Mouse (Mus musculus) ES-Bruce4 (cell line): ENCODE data around the gene Dnttip2. TPM values are rescaled to one million over a fixed set of nuclear protein-coding genes. Genes with fewer than 3 reads are reported as not detected.

Experiments used
- H3K27ac ChIP-seq: 2 replicates; pipeline ENCODE4 v1.5.1; 2012; ENCODE audit warnings: low read length, inconsistent platforms; ENCODE audit not compliant: insufficient read depth
- H3K27me3 ChIP-seq: 2 replicates; pipeline ENCODE4 v1.6.1; 2012; ENCODE audit warnings: mild to moderate bottlenecking, low read length, inconsistent platforms; ENCODE audit not compliant: control insufficient read depth, poor library complexity, insufficient read depth, severe bottlenecking
- H3K36me3 ChIP-seq: 2 replicates; pipeline ENCODE4 v1.6.1; 2012; ENCODE audit warnings: inconsistent platforms, mild to moderate bottlenecking, low read length, moderate library complexity; ENCODE audit not compliant: control insufficient read depth, poor library complexity, insufficient read depth, severe bottlenecking
- H3K4me1 ChIP-seq: one replicate; pipeline ENCODE4 v1.8.1; 2011; ENCODE audit warnings: low read length; ENCODE audit not compliant: control insufficient read depth, insufficient read depth
- H3K4me3 ChIP-seq: 2 replicates; pipeline ENCODE4 v1.5.1; 2011; ENCODE audit warnings: low read depth, mild to moderate bottlenecking, low read length
- H3K9ac ChIP-seq: 2 replicates; pipeline ENCODE4 v1.6.1; 2012; ENCODE audit warnings: low read depth, mild to moderate bottlenecking, inconsistent platforms; ENCODE audit not compliant: poor library complexity, severe bottlenecking
- H3K9me3 ChIP-seq: replicated peaks from 2 replicates; pipeline ENCODE4 v1.6.1; 2012; ENCODE audit warnings: mild to moderate bottlenecking, low read length, inconsistent platforms; ENCODE audit not compliant: control insufficient read depth, poor library complexity, insufficient read depth, severe bottlenecking
- CTCF ChIP-seq: IDR thresholded peaks from one replicate; pipeline ENCODE4 v1.8.1; 2011; ENCODE audit warnings: low read depth, low read length
- EP300 ChIP-seq: IDR thresholded peaks from 2 replicates; pipeline ENCODE4 v1.6.1; 2011; ENCODE audit warnings: low read depth, low read length; ENCODE audit not compliant: insufficient read depth
- POLR2A ChIP-seq: IDR thresholded peaks from one replicate; pipeline ENCODE4 v1.8.1; 2011; ENCODE audit warnings: low read length; ENCODE audit not compliant: insufficient read depth
- polyA plus RNA-seq: library from polyadenylated mRNA; stranded (reverse); fragments of >200 nt; gene quantifications from 2 replicates; pipeline ENCODE4 v1.2.4, GENCODE M21; 2011; ENCODE audit warnings: low read depth; ENCODE audit not compliant: missing spikeins, insufficient read depth, insufficient read length

Dnttip2 gene
- polyA plus RNA-seq, 1 experiment, result 132 TPM

GRCm38 (mm10) chr3:122316621-122317020, 42.4 kb downstream of the Dnttip2 start:
- TF ChIP-seq EP300, result no peak
- no peak for TF ChIP-seq CTCF
- TF ChIP-seq POLR2A, result no peak
- no peak overlapping the region for H3K27ac ChIP-seq
- no peaks in the 10 kb centered on the region for H3K36me3 ChIP-seq
- no peaks in the 10 kb centered on the region for H3K9me3 ChIP-seq
- no peak overlapping the region for H3K4me3 ChIP-seq
- no peaks in the 10 kb centered on the region for H3K27me3 ChIP-seq
- H3K9ac ChIP-seq, result no peak overlapping the region
- H3K4me1 ChIP-seq, result peaks cover 4% of the 10 kb centered on the region

- no peaks in the 10 kb centered on the region for H3K36me3 ChIP-seq
- no peak overlapping the region for H3K27ac ChIP-seq
- H3K27me3 ChIP-seq, result no peaks in the 10 kb centered on the region
- no peak overlapping the region for H3K9ac ChIP-seq
- peaks cover 4% of the 10 kb centered on the region for H3K4me1 ChIP-seq
- TF ChIP-seq POLR2A, result no peak
- no peak for TF ChIP-seq EP300
- no peak for TF ChIP-seq CTCF
- H3K4me3 ChIP-seq, result no peak overlapping the region
- H3K9me3 ChIP-seq, result no peaks in the 10 kb centered on the region
Observed at GRCm38 (mm10) chr3:122317339-122317738, 43.2 kb downstream of the Dnttip2 start.

DNA sequence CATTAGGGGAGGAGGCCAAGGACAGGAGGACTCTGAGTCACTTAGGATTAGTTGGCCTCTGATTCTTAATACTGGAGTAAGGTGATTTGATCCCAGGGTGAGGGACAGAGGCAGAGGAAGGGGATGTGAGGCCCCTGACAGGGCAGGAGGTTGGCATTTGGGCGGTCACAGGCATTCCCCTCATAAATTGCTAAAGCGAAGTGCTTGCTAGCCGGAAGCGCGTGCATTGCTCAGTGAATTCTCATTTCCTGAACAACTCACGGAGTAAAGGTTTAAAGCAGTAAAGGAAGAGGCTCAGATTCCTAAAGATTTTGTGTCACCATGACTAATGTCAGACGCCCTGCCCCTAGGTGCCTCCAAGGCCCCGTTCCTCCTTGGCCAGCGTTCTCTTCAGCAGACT, 48.0 kb downstream of the Dnttip2 start:
- no peak overlapping the region for H3K27ac ChIP-seq
- TF ChIP-seq POLR2A (no peak), EP300 (no peak), CTCF (no peak)

DNA sequence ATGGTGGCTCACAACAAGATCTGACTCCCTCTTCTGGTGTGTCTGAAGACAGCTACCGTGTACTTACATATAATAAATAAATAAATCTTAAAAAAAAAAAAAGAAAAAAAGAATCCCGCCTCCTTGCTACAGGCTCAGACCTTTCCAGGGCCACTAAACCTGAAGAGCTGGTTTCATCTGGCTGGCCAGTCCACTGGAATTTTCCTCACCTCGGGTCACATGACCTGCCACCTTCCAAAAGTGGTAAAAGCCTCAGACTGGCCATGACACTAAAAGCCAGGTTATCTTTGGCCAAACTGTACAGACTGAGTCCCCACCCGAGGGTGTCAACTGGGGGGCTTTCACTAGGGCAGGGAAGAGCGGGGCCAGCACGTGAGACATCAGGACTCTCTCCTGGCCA, 49.7 kb downstream of the Dnttip2 start:
- Histone ChIP-seq H3K27ac (no peak overlapping the region), H3K4me3 (no peak overlapping the region), H3K27me3 (no peaks in the 10 kb centered on the region), H3K9ac (no peak overlapping the region), H3K9me3 (no peaks in the 10 kb centered on the region), H3K36me3 (no peaks in the 10 kb centered on the region), H3K4me1 (no peaks in the 10 kb centered on the region)
- no peak for TF ChIP-seq EP300
- TF ChIP-seq POLR2A, result no peak

More for the DNA sequence above, 48.0 kb downstream of the Dnttip2 start:
- no peak overlapping the region for H3K9ac ChIP-seq
- no peak overlapping the region for H3K4me3 ChIP-seq
- no peaks in the 10 kb centered on the region for H3K4me1 ChIP-seq
- H3K27me3 ChIP-seq, result no peaks in the 10 kb centered on the region
- H3K36me3 ChIP-seq, result no peaks in the 10 kb centered on the region
- H3K9me3 ChIP-seq, result no peaks in the 10 kb centered on the region

GRCm38 (mm10) chr3:122324528-122324927, 50.3 kb downstream of the Dnttip2 start:
- no peak overlapping the region for H3K4me3 ChIP-seq
- TF ChIP-seq EP300, result no peak
- no peak for TF ChIP-seq POLR2A
- no peak for TF ChIP-seq CTCF

DNA sequence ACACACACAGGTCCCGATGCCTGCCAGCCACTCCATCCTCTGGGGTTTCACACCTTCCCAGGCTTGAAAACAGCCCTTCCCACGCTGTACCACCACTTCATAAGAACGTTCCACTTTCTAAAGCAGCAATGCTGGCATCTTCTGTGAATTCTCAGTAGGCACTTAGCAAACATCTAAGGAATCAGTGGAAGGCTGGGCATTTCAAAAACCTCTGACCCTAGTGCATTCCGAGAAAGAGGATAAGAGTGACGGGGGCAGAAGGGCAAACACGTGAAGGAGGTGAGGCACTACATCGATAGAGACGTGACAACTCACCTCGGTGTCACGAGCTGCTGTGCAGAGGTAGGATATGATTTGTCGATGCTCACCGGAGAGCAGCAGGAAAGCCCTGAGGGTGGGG, 56.3 kb downstream of the Dnttip2 start:
- Histone ChIP-seq H3K36me3 (no peaks in the 10 kb centered on the region), H3K4me1 (no peaks in the 10 kb centered on the region), H3K9me3 (no peaks in the 10 kb centered on the region), H3K27ac (no peak overlapping the region), H3K4me3 (no peak overlapping the region), H3K9ac (no peak overlapping the region), H3K27me3 (no peaks in the 10 kb centered on the region)
- TF ChIP-seq EP300 (no peak), POLR2A (no peak), CTCF (no peak)

More at GRCm38 (mm10) chr3:122324528-122324927, 50.3 kb downstream of the Dnttip2 start:
- no peaks in the 10 kb centered on the region for H3K36me3 ChIP-seq
- H3K9me3 ChIP-seq, result no peaks in the 10 kb centered on the region
- H3K9ac ChIP-seq, result no peak overlapping the region
- no peaks in the 10 kb centered on the region for H3K27me3 ChIP-seq
- H3K4me1 ChIP-seq, result no peaks in the 10 kb centered on the region
- H3K27ac ChIP-seq, result no peak overlapping the region
